ENCODE assay signal across 10 mouse cellular contexts in genomic region chr17:27341952-27342890, GRCm38 (mm10).
DNase-seq lines count a peak whose midpoint lies in the region; ATAC-seq and TF ChIP-seq lines count a peak whose summit lies in the region.
"Had no signal": no experiment of that assay in that cellular context is flagged by ENCODE, and none has a peak within 500 bp of the region (broad histone marks: within the 10 kb centered on the region; RNA-seq: fewer than 3 reads in every experiment).

No protein-coding gene starts in this region.

- H3K27ac ChIP-seq in heart, embryonic 14.5 days (replicated peaks in 1 of 2; ENCODE audit: control insufficient read depth in 1 of 2, insufficient read depth in 1 of 2, low read depth in 2 of 2, low read length in 2 of 2) = peak overlapping the region in 1 of 2 experiments; percentile 61; a peak in 1 of 4 replicates
- no peak overlapping the region for H3K27ac ChIP-seq in kidney, adult 2 months (ENCODE audit: insufficient read depth, low read depth, low read length)
- H3K27ac ChIP-seq in midbrain, embryonic 13.5 days = no peak overlapping the region
- H3K27ac ChIP-seq: neural tube, embryonic 12.5 days had no signal

- no peak overlapping the region for H3K9ac ChIP-seq in heart, embryonic 14.5 days (ENCODE audit: low read length)
- no peak overlapping the region for H3K9ac ChIP-seq in midbrain, embryonic 13.5 days (replicated peaks)
- H3K9ac ChIP-seq: neural tube, embryonic 12.5 days had no signal

- TF ChIP-seq POLR2A in kidney, adult 2 months (IDR thresholded peaks at IDR 0.05; ENCODE audit: low read depth, low read length) = no peak

- H3K9me3 ChIP-seq in heart, embryonic 14.5 days (ENCODE audit: control insufficient read depth, low read length) = no peaks in the 10 kb centered on the region
- H3K9me3 ChIP-seq in midbrain, embryonic 13.5 days = no peaks in the 10 kb centered on the region
- H3K9me3 ChIP-seq: neural tube, embryonic 12.5 days had no signal

- 41% methylated on average over 14 of the region's 14 CpGs for WGBS in heart, embryonic 14.5 days
- WGBS in kidney, adult 2 months = 49% methylated on average over 14 of the region's 14 CpGs
- 49% methylated on average over 13 of the region's 14 CpGs for WGBS in midbrain, embryonic 13.5 days

- no peak for DNase-seq in heart, adult 11 months
- peak; percentile 78 for DNase-seq in CD4-positive helper T cell, adult 2 months (ENCODE audit: low read depth, low spot score)
- DNase-seq in kidney, adult 2 months = no peak
- DNase-seq in cerebellum, postnatal 36 days = no peak
- DNase-seq: left cerebral cortex, postnatal 4 days had no signal

- no peak overlapping the region for H3K4me3 ChIP-seq in heart, embryonic 14.5 days (ENCODE audit: control insufficient read depth in 1 of 2, insufficient read depth in 1 of 2, low read depth in 1 of 2, low read length in 2 of 2)
- H3K4me3 ChIP-seq in kidney, adult 2 months (ENCODE audit: insufficient read depth, low read depth, low read length) = no peak overlapping the region; the same call in 1 of the 2 replicates
- no peak overlapping the region for H3K4me3 ChIP-seq in midbrain, embryonic 13.5 days (replicated peaks)
- H3K4me3 ChIP-seq: neural tube, embryonic 12.5 days had no signal

- no peaks in the 10 kb centered on the region for H3K36me3 ChIP-seq in heart, embryonic 14.5 days (ENCODE audit: control insufficient read depth, insufficient read depth, low read length)
- no peaks in the 10 kb centered on the region for H3K36me3 ChIP-seq in kidney, adult 2 months (ENCODE audit: control insufficient read depth, insufficient read depth, low read length)
- H3K36me3 ChIP-seq in midbrain, embryonic 13.5 days = no peaks in the 10 kb centered on the region
- H3K36me3 ChIP-seq: neural tube, embryonic 12.5 days had no signal

- no peak for TF ChIP-seq CTCF in kidney, adult 2 months (conservative IDR thresholded peaks at IDR 0.05; ENCODE audit: insufficient read depth, insufficient read length, low read depth, low read length)

- H3K4me1 ChIP-seq in heart, embryonic 14.5 days (ENCODE audit: control insufficient read depth in 2 of 2, insufficient read depth in 2 of 2, low read length in 2 of 2) = peaks cover 7 to 9% of the 10 kb centered on the region in 2 experiments; a peak in 3 of 4 replicates
- H3K4me1 ChIP-seq in kidney, adult 2 months (ENCODE audit: control insufficient read depth, insufficient read depth, low read length) = no peaks in the 10 kb centered on the region
- H3K4me1 ChIP-seq in midbrain, embryonic 13.5 days (replicated peaks) = peaks cover 11% of the 10 kb centered on the region; the same call in 1 of the 2 replicates

- H3K4me2 ChIP-seq in heart, embryonic 14.5 days (ENCODE audit: low read length) = peak overlapping the region; percentile 16; the same call in 1 of the 2 replicates
- no peak overlapping the region for H3K4me2 ChIP-seq in midbrain, embryonic 13.5 days (replicated peaks)
- H3K4me2 ChIP-seq: neural tube, embryonic 12.5 days had no signal

- H3K27me3 ChIP-seq in heart, embryonic 14.5 days (ENCODE audit: control insufficient read depth, insufficient read depth, low read length) = no peaks in the 10 kb centered on the region
- H3K27me3 ChIP-seq in kidney, adult 2 months (replicated peaks; ENCODE audit: control insufficient read depth, insufficient read depth, low read length) = no peaks in the 10 kb centered on the region
- no peaks in the 10 kb centered on the region for H3K27me3 ChIP-seq in midbrain, embryonic 13.5 days
- H3K27me3 ChIP-seq: neural tube, embryonic 12.5 days had no signal

- no peak for ATAC-seq in heart, embryonic 14.5 days (ENCODE audit: insufficient number of reproducible peaks, insufficient read depth, low FRiP score, low read depth)
- ATAC-seq in hematopoietic stem cell, adult 5-6 weeks (replicated peaks in 1 of 2; ENCODE audit: insufficient read depth in 1 of 2, low FRiP score in 2 of 2, low TSS enrichment in 1 of 2, low read depth in 1 of 2, poor library complexity in 2 of 2, severe bottlenecking in 2 of 2) = peak; percentile 76 to 83
- ATAC-seq in neutrophil, adult 5-6 weeks (ENCODE audit: extremely low read depth, insufficient number of reproducible peaks, low FRiP score, poor library complexity, severe bottlenecking) = peak; percentile 73
- ATAC-seq in midbrain, embryonic 13.5 days = no peak

Comparison
In these comparisons a context has a peak if more than half of its experiments do, and no peak if none do; other contexts are left out.
1. ATAC-seq: peak in hematopoietic stem cell, adult 5-6 weeks (2 of 2) and neutrophil, adult 5-6 weeks (single experiment); none in heart, embryonic 14.5 days (single experiment) and midbrain, embryonic 13.5 days (single experiment).